Mouse (Mus musculus): ENCODE measurements around the gene Klrg2.
"Not testable (repeated sequence)": the region's sequence is repeated elsewhere in the genome, so short reads cannot be mapped to it uniquely, and the experiment has no call there.

Gene Klrg2

DNA sequence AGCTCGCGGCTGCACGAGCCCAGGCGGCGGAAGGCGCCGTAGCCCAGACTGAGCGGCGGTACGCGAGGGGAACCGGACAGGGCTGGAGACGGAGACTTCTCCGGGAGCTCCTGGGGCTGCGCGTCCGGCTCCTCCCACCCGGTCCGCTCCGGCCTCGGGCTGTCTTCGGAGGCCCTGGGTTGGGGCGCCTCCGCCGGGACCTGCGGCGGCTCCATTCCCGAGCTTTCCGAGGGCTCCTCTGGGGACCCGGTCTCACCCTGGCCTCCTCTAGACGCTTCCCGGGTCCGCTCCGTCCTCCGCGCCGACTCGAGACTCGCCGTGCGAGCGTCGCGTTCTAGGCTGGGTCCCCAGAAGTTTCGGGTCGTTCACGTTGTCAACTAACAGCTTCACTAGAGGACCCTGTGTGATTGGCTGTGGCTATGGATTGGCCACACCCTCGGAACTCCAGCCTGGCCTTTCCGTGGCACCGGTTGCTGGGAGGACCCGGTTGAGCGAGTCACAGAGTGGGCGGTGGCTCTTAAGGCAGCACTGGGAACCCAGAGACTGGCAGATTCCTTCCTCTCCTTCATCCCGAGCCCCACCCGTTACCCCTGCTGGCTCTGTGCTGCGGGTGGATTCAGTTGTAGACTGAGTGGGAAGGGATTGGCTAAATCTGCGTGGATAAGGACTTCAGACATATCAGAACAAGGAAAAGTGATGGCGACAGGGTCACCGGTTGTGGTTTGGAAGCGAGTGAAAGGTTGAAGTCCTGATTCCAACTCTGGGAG is at the start of gene Klrg2:
TSS of gene Klrg2 (minus strand) at position 391 of the 767 bp plus-strand sequence.
- no peak for DNase-seq (ENCODE audit: extremely low spot score, low read depth, low spot score)

DNA sequence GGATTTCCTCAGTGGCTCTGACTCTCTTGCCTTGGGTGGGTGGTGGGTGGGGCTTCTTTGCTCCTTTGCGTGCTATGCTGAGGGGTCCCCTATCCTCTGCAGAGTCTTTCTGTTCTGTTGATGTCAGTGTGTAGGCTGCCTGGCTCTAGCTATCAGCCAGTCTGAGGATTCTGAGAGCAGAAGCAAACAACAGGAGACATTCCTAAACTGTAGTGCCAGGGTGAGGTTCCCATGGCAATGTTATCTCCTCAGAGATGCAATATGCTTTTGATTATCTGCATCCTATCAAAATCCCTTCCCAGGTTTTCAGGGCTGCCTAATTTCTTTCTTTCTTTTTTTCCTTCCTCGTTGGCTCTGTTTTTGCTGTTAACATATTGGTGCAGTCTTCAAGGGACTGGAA is 45.5 kb upstream of the Klrg2 start:
- no peak for DNase-seq (ENCODE audit: extremely low spot score, low read depth, low spot score)

- DNase-seq (ENCODE audit: extremely low spot score, low read depth, low spot score), result no peak
Measured at GRCm38 (mm10) chr6:38677629-38678028, 40.6 kb upstream of the Klrg2 start.

DNA sequence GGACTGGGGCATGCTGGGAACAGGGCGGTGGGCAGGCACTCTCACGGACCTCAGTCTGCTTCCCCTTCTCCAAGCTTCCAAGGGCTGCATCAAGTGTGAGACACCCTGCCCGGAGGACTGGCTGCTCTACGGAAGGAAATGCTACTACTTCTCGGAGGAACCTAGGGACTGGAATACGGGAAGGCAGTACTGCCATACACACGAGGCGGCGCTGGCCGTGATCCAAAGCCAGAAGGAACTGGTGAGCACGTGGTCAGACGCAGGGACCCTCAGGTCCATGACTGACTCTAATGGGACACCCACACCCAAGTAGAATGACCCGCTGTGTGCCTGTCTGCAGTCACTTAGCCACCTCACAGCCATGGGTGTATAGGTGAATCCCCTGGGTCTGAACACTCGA is 39.7 kb upstream of the Klrg2 start:
- DNase-seq (ENCODE audit: extremely low spot score, low read depth, low spot score), result no peak

- DNase-seq (ENCODE audit: extremely low spot score, low read depth, low spot score), result no peak
Measured at GRCm38 (mm10) chr6:38676217-38676616, 39.2 kb upstream of the Klrg2 start.

DNA sequence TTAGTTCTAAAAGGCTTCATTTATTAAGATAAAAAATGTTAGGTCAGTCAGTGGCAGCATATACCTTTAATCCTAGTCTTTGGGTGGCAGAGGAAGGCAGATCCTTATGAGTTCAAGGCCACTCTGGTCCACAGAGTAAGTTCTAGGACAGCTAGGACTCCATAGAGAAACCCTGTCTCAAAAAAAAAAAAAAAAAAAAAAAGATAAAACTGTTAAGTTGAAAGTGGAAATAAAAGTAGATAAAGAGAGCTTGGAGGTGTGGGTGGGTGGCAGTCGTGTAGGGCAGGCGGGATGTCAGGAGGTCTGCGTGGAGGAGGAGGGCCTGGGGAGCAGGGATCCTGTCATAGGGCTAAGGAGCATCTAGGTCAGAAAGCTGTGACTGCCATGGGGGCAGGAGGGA is 35.0 kb upstream of the Klrg2 start:
- no peak for DNase-seq (ENCODE audit: extremely low spot score, low read depth, low spot score)

- no peak for DNase-seq (ENCODE audit: extremely low spot score, low read depth, low spot score)
Measured at GRCm38 (mm10) chr6:38671270-38671669, 34.2 kb upstream of the Klrg2 start.

- DNase-seq (ENCODE audit: extremely low spot score, low read depth, low spot score), result not testable (repeated sequence)
Measured at GRCm38 (mm10) chr6:38670488-38670887, 33.4 kb upstream of the Klrg2 start.

- DNase-seq (ENCODE audit: extremely low spot score, low read depth, low spot score), result no peak
Measured at GRCm38 (mm10) chr6:38669580-38669979, 32.5 kb upstream of the Klrg2 start.

DNA sequence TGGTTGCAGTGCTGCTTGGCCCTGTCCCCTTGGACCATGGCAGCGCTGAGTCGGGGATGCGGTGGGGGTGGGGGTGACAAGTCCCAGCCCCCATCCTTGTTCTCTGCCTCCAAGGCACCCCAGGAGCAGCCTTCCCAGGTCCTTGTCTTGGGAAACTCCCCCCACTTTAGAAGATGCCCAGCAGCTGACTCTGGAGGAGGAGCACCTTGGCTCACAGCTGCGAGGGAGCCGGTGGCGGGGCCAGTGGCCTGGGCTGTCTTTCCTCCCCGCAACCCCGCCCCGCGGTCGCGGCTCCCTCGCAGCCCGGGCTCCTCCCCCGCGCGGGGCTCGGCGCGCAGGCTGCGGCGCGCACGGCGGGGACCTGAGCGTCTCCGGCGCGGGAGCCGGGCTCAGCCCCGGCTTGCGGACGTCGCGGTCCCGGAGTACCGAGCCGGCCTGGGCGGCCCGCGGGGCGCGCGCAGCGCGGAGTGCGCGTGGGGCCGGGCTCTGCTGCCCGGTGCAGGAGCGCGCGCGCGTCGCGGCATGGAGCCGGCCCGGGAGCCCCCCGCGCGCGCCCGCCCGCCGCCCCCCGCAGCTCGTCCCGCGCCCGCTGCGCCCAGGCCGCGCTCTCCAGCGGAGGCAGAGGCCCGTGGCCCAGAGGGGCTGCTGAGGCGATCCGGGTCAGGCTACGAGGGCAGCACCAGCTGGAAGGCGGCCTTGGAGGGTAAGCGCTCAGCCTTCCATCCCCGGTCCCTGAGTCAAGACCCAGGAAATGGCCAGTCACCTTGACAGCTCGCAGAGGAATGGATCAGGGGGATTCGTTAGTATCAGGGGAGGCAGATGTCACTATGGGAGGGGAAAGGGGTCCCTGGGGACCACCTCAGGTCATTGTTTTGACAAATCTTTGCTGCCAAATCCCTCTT is 25.9 kb upstream of the Klrg2 start, which contains the start of gene Clec2l:
TSS of gene Clec2l (plus strand) at position 356 of the 902 bp plus-strand sequence.
- DNase-seq (ENCODE audit: extremely low spot score, low read depth, low spot score), result no peak

DNA sequence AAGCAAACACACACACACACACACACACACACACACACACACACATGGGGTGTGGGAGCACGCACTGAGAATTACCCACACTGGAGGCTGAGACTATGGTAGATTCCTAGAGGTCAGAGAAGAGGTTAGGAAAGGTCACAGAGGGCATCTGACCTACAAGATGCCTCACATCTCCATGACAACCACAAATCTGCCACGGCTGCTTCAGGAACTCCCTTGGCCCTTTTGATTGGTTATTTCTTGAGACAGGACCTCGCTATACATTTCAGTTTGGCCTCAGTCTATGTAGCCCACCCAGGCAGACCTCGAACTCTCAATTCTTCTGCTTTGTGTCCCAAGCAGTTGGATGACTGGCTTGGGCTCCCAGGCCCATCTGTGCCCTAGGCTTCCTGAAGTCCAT is 24.6 kb upstream of the Klrg2 start:
- no peak for DNase-seq (ENCODE audit: extremely low spot score, low read depth, low spot score)

- DNase-seq (ENCODE audit: extremely low spot score, low read depth, low spot score), result no peak
Measured at GRCm38 (mm10) chr6:38650263-38650937, 13.4 kb upstream of the Klrg2 start.

- no peak for DNase-seq (ENCODE audit: extremely low spot score, low read depth, low spot score)
Measured at GRCm38 (mm10) chr6:38649545-38649944, 12.5 kb upstream of the Klrg2 start.

GRCm38 (mm10) chr6:38643039-38643438 is 6.0 kb upstream of the Klrg2 start:
- no peak for DNase-seq (ENCODE audit: extremely low spot score, low read depth, low spot score)

GRCm38 (mm10) chr6:38642593-38642992 is 5.6 kb upstream of the Klrg2 start:
- DNase-seq (ENCODE audit: extremely low spot score, low read depth, low spot score), result no peak

- no peak for DNase-seq (ENCODE audit: extremely low spot score, low read depth, low spot score)
Measured at GRCm38 (mm10) chr6:38641645-38642044, 4.6 kb upstream of the Klrg2 start.

GRCm38 (mm10) chr6:38641228-38641627 is 4.2 kb upstream of the Klrg2 start:
- no peak for DNase-seq (ENCODE audit: extremely low spot score, low read depth, low spot score)

DNA sequence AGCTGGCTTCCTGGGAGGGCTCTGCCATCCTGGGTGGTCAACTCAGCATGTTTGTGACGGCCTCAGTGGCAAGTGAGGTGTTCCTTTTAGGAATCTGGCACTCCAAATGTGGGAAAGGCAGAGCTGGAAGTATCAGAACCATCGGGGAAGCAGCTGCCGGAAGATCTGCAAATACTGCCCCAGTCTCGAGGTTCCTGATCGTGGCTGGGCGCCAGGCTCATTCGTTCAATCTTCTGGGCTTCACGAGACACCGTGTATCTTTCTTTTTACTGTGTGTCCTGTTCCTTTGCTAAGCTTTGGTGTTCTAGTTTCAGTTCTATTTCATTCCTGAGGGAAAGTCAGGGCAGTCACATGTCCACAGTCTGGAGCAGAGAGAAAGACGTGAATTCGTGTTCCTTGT is 3.4 kb upstream of the Klrg2 start:
- DNase-seq (ENCODE audit: extremely low spot score, low read depth, low spot score), result no peak

GRCm38 (mm10) chr6:38635941-38636851 is 846 bp downstream of the Klrg2 start:
- DNase-seq (ENCODE audit: extremely low spot score, low read depth, low spot score), result no peak

DNA sequence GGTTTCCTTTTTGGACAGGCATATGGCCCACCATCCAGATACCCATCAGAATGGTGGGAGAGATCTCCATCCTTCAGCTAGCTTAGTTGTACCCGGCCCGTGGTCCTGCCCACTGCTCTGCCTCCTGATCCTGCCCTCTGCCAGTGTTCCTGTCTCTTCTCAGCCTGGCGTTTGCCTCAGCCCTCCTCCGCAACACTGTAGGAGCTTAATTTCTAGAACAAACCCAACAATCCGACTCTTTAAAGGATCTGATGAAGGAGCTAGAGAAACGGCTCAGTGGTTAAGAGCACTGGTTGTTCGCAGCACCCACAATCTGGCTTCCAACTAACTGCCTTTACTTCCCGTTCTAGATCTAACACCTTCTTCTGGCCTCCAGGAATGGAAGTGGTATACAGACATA is 2.6 kb downstream of the Klrg2 start:
- DNase-seq (ENCODE audit: extremely low spot score, low read depth, low spot score), result no peak
